Mouse (Mus musculus) MEL (cell line): ENCODE results near the gene Ccdc151. TPM values are rescaled to one million over a fixed set of nuclear protein-coding genes. Genes with fewer than 3 reads are reported as not detected.

Experiments
- DNase-seq: peaks from one replicate; pipeline ENCODE4 v3.0.0; 2011; ENCODE audit warnings: low read depth, low spot score
- H3K27ac ChIP-seq: 2 replicates; pipeline ENCODE4 v1.5.1; 2012; ENCODE audit warnings: low read depth, mild to moderate bottlenecking, control low read depth, low read length, moderate library complexity; ENCODE audit not compliant: control insufficient read depth
- H3K27me3 ChIP-seq, 2 experiments: fragments of 150-350 bp in 1 of 2; sonication (generic) in 1 of 2; 2 replicates each; pipeline ENCODE4 v1.6.1; 2012; ENCODE audit warnings: low read length in 2 of 2, mild to moderate bottlenecking in 2 of 2, improper control_type of control experiment in 1 of 2, moderate library complexity in 1 of 2; ENCODE audit not compliant: insufficient read depth in 2 of 2, control insufficient read depth in 1 of 2
- H3K36me3 ChIP-seq, 2 experiments: 2 replicates each; pipeline ENCODE4 v1.6.1; 2012 to 2014; ENCODE audit warnings: low read length in 2 of 2, improper control_type of control experiment in 1 of 2, inconsistent platforms in 1 of 2, mild to moderate bottlenecking in 1 of 2; ENCODE audit not compliant: insufficient read depth in 2 of 2, control insufficient read depth in 1 of 2
- H3K4me1 ChIP-seq, 2 experiments: fragments of 150-350 bp in 1 of 2; sonication (generic) in 1 of 2; 2 replicates each; pipeline ENCODE4 v1.6.1; 2012; ENCODE audit warnings: low read length in 2 of 2, improper control_type of control experiment in 1 of 2, mild to moderate bottlenecking in 1 of 2; ENCODE audit not compliant: insufficient read depth in 2 of 2, control insufficient read depth in 1 of 2
- H3K4me3 ChIP-seq, 2 experiments: fragments of 150-350 bp in 1 of 2; sonication (generic) in 1 of 2; 2 replicates each; pipeline ENCODE4 v1.5.1; 2012; ENCODE audit warnings: low read depth in 2 of 2, low read length in 2 of 2, mild to moderate bottlenecking in 2 of 2, moderate library complexity in 2 of 2, control low read depth in 1 of 2, improper control_type of control experiment in 1 of 2; ENCODE audit not compliant: control insufficient read depth in 1 of 2, insufficient read depth in 1 of 2
- H3K79me2 ChIP-seq: 2 replicates; pipeline ENCODE4 v1.6.1; 2012; ENCODE audit warnings: mild to moderate bottlenecking, low read length, moderate library complexity; ENCODE audit not compliant: control insufficient read depth, poor library complexity, insufficient read depth
- H3K9ac ChIP-seq: 2 replicates; pipeline ENCODE4 v1.6.1; 2012; ENCODE audit warnings: low read depth, mild to moderate bottlenecking, control low read depth, low read length, moderate library complexity; ENCODE audit not compliant: control insufficient read depth, poor library complexity, severe bottlenecking
- H3K9me3 ChIP-seq: fragments of 150-350 bp; sonication (generic); replicated peaks from 2 replicates; pipeline ENCODE4 v1.6.1; 2012; ENCODE audit warnings: mild to moderate bottlenecking, low read length, improper control_type of control experiment, moderate library complexity; ENCODE audit not compliant: insufficient read depth
- BHLHE40 ChIP-seq: IDR thresholded peaks from 2 replicates; pipeline ENCODE4 v1.6.1; 2012; ENCODE audit warnings: low read depth, mild to moderate bottlenecking, inconsistent platforms, low read length, improper control_type of control experiment, borderline replicate concordance
- CHD1 ChIP-seq: IDR thresholded peaks from 2 replicates; pipeline ENCODE4 v1.6.1; 2012; ENCODE audit warnings: low read depth, mild to moderate bottlenecking, inconsistent platforms, low read length, improper control_type of control experiment
- CTCF ChIP-seq, 3 experiments: IDR thresholded peaks in 2 of 3; conservative IDR thresholded peaks in 1 of 3; 2 replicates each; pipeline ENCODE4 v1.5.1; 2011 to 2012; ENCODE audit warnings: low read length in 3 of 3, low read depth in 2 of 3, mild to moderate bottlenecking in 2 of 3, improper control_type of control experiment in 1 of 3, inconsistent platforms in 1 of 3, mixed read lengths in 1 of 3, moderate library complexity in 1 of 3; ENCODE audit not compliant: control insufficient read depth in 1 of 3, insufficient read depth in 1 of 3, poor library complexity in 1 of 3, severe bottlenecking in 1 of 3
- E2F4 ChIP-seq: IDR thresholded peaks from 2 replicates; pipeline ENCODE4 v1.6.1; 2011; ENCODE audit warnings: low read depth, low read length, improper control_type of control experiment, borderline replicate concordance
- EP300 ChIP-seq, 2 experiments: IDR thresholded peaks; 2 replicates each; pipeline ENCODE4 v1.6.1; 2011; ENCODE audit warnings: improper control_type of control experiment in 2 of 2, low read length in 2 of 2, low read depth in 1 of 2, mild to moderate bottlenecking in 1 of 2
- GABPA ChIP-seq: IDR thresholded peaks from 2 replicates; pipeline ENCODE4 v1.6.1; 2012; ENCODE audit warnings: low read depth, mild to moderate bottlenecking, inconsistent platforms, low read length, improper control_type of control experiment, moderate library complexity
- HCFC1 ChIP-seq: IDR thresholded peaks from 2 replicates; pipeline ENCODE4 v1.6.1; 2012; ENCODE audit warnings: low read depth, mild to moderate bottlenecking, inconsistent platforms, low read length, improper control_type of control experiment, moderate library complexity
- JUND ChIP-seq: IDR thresholded peaks from 2 replicates; pipeline ENCODE4 v1.6.1; 2011; ENCODE audit warnings: low read depth, mild to moderate bottlenecking, improper control_type of control experiment, low read length
- KAT2A ChIP-seq: conservative IDR thresholded peaks from 2 replicates; pipeline ENCODE4 v1.6.1; 2012; ENCODE audit warnings: low read depth, low read length, improper control_type of control experiment, inconsistent platforms
- MAFK ChIP-seq: IDR thresholded peaks from 2 replicates; pipeline ENCODE4 v1.6.1; 2011; ENCODE audit warnings: low read depth, mild to moderate bottlenecking, low read length, improper control_type of control experiment, borderline replicate concordance
- MAX ChIP-seq: IDR thresholded peaks from 2 replicates; pipeline ENCODE4 v1.6.1; 2011; ENCODE audit warnings: low read length, improper control_type of control experiment
- MEF2A ChIP-seq: IDR thresholded peaks from 2 replicates; pipeline ENCODE4 v1.6.1; 2014; ENCODE audit warnings: low read depth, mild to moderate bottlenecking, inconsistent platforms, low read length, improper control_type of control experiment; ENCODE audit not compliant: poor library complexity, insufficient replicate concordance, severe bottlenecking; ENCODE audit errors: extremely low read depth
- MXI1 ChIP-seq: IDR thresholded peaks from 2 replicates; pipeline ENCODE4 v1.6.1; 2011; ENCODE audit warnings: mild to moderate bottlenecking, low read depth, low read length, improper control_type of control experiment
- MYB ChIP-seq: IDR thresholded peaks from 2 replicates; pipeline ENCODE4 v1.6.1; 2011; ENCODE audit warnings: mild to moderate bottlenecking, low read depth, low read length, improper control_type of control experiment
- MYC ChIP-seq: IDR thresholded peaks from 2 replicates; pipeline ENCODE4 v1.6.1; 2011; ENCODE audit warnings: low read depth, mild to moderate bottlenecking, low read length, improper control_type of control experiment, moderate library complexity
- NRF1 ChIP-seq: IDR thresholded peaks from 2 replicates; pipeline ENCODE4 v1.6.1; 2014; ENCODE audit warnings: low read depth, mild to moderate bottlenecking, inconsistent platforms, low read length, improper control_type of control experiment, moderate library complexity; ENCODE audit not compliant: poor library complexity, insufficient read depth, severe bottlenecking
- POLR2A ChIP-seq, 2 experiments: IDR thresholded peaks; 2 replicates each; pipeline ENCODE4 v1.6.1; 2011 to 2012; ENCODE audit warnings: low read length in 2 of 2, mild to moderate bottlenecking in 2 of 2, control low read depth in 1 of 2, improper control_type of control experiment in 1 of 2, low read depth in 1 of 2, moderate library complexity in 1 of 2; ENCODE audit not compliant: control insufficient read depth in 1 of 2, insufficient read depth in 1 of 2, poor library complexity in 1 of 2
- POLR2AphosphoS2 ChIP-seq: IDR thresholded peaks from 2 replicates; pipeline ENCODE4 v1.6.1; 2011; ENCODE audit warnings: low read length, improper control_type of control experiment
- RAD21 ChIP-seq: IDR thresholded peaks from 2 replicates; pipeline ENCODE4 v1.6.1; 2011; ENCODE audit warnings: mild to moderate bottlenecking, low read depth, low read length, improper control_type of control experiment
- RCOR1 ChIP-seq: IDR thresholded peaks from 2 replicates; pipeline ENCODE4 v1.6.1; 2012; ENCODE audit warnings: low read depth, mild to moderate bottlenecking, inconsistent platforms, low read length, improper control_type of control experiment
- SMC3 ChIP-seq: IDR thresholded peaks from 2 replicates; pipeline ENCODE4 v1.6.1; 2011; ENCODE audit warnings: low read depth, low read length, improper control_type of control experiment
- TBP ChIP-seq: IDR thresholded peaks from 2 replicates; pipeline ENCODE4 v1.8.0; 2011; ENCODE audit warnings: low read depth, low read length, improper control_type of control experiment
- UBTF ChIP-seq: IDR thresholded peaks from 2 replicates; pipeline ENCODE4 v1.6.1; 2012; ENCODE audit warnings: low read depth, mild to moderate bottlenecking, inconsistent platforms, low read length, improper control_type of control experiment, moderate library complexity, borderline replicate concordance; ENCODE audit not compliant: insufficient read depth
- USF1 ChIP-seq: IDR thresholded peaks from 2 replicates; pipeline ENCODE4 v1.6.1; 2014; ENCODE audit warnings: low read depth, mild to moderate bottlenecking, inconsistent platforms, low read length, improper control_type of control experiment, moderate library complexity
- USF2 ChIP-seq, 2 experiments: IDR thresholded peaks; 2 replicates each; pipeline ENCODE4 v1.6.1; 2011 to 2012; ENCODE audit warnings: improper control_type of control experiment in 2 of 2, low read length in 2 of 2, borderline replicate concordance in 1 of 2, inconsistent platforms in 1 of 2, low read depth in 1 of 2, mild to moderate bottlenecking in 1 of 2; ENCODE audit not compliant: insufficient read depth in 1 of 2
- polyA plus RNA-seq, 2 experiments: library from polyadenylated mRNA; stranded (reverse) in 1 of 2; unstranded in 1 of 2; fragments of >175 nt in 1 of 2; fragments of >200 nt in 1 of 2; gene quantifications; 2 replicates each; pipeline versions ENCODE4 v1.2.1 to v1.2.4; 2012; ENCODE audit warnings: low replicate concordance in 2 of 2, low read depth in 1 of 2; ENCODE audit not compliant: insufficient read length in 2 of 2, insufficient read depth in 1 of 2, missing spikeins in 1 of 2
- total RNA-seq: library from RNA; depleted of rRNA; stranded (reverse); fragments of 300-350 nt; gene quantifications from 2 replicates; pipeline ENCODE4 v1.2.3, GENCODE M21; 2012

Ccdc151 gene
- total and polyA plus RNA-seq, 3 experiments = 0.19 to 0.99 TPM; not detected in 1

- no peaks in the 10 kb centered on the region for H3K9me3 ChIP-seq
- no peak overlapping the region for H3K9ac ChIP-seq
- no peak for TF ChIP-seq NRF1
- TF ChIP-seq JUND = no peak
- TF ChIP-seq USF2 (IDR thresholded peaks at IDR 0.05; ENCODE audit: borderline replicate concordance in 1 of 2, insufficient read depth in 1 of 2, low read depth in 1 of 2, low read length in 2 of 2) = no peak
- no peak for TF ChIP-seq GABPA
- TF ChIP-seq E2F4 = no peak
- no peak for TF ChIP-seq USF1
- no peak for TF ChIP-seq RCOR1
- no peak for TF ChIP-seq MXI1
- no peak for TF ChIP-seq HCFC1
- no peak for TF ChIP-seq MAX
- TF ChIP-seq CHD1 = no peak
- TF ChIP-seq EP300 (IDR thresholded peaks at IDR 0.05; ENCODE audit: low read depth in 1 of 2, low read length in 2 of 2) = no peak
- TF ChIP-seq MEF2A = no peak
- TF ChIP-seq RAD21 = no peak
- no peak for TF ChIP-seq UBTF
- no peak for TF ChIP-seq MYB
- peaks cover 0 to 1% of the 10 kb centered on the region in 2 experiments; a peak in 2 of 4 replicates for H3K27me3 ChIP-seq
- no peak for DNase-seq
- no peaks in the 10 kb centered on the region for H3K36me3 ChIP-seq
- no peaks in the 10 kb centered on the region for H3K79me2 ChIP-seq
- H3K27ac ChIP-seq = no peak overlapping the region
- H3K4me3 ChIP-seq = no peak overlapping the region
- no peaks in the 10 kb centered on the region for H3K4me1 ChIP-seq
These were observed 44.9 kb upstream of the Ccdc151 start for GRCm38 (mm10) chr9:22047329-22047728.

- H3K9me3 ChIP-seq = no peaks in the 10 kb centered on the region
These were observed 39.4 kb upstream of the Ccdc151 start for GRCm38 (mm10) chr9:22041832-22042231.

More at GRCm38 (mm10) chr9:22041832-22042231, 39.4 kb upstream of the Ccdc151 start:
- Histone ChIP-seq H3K79me2 (no peaks in the 10 kb centered on the region), H3K4me1 (no peaks in the 10 kb centered on the region), H3K27me3 (peaks cover 1 to 5% of the 10 kb centered on the region in 2 experiments; a peak in 3 of 4 replicates), H3K9ac (no peak overlapping the region), H3K27ac (no peak overlapping the region), H3K36me3 (no peaks in the 10 kb centered on the region)
- TF ChIP-seq MAFK (no peak), KAT2A (no peak), POLR2AphosphoS2 (no peak), HCFC1 (no peak), SMC3 (no peak), MAX (no peak), CTCF (IDR thresholded peaks at IDR 0.05 in 2 of 3, conservative IDR thresholded peaks at IDR 0.05 in 1 of 3; ENCODE audit: control insufficient read depth in 1 of 3, insufficient read depth in 1 of 3, low read depth in 2 of 3, low read length in 3 of 3, poor library complexity in 1 of 3, severe bottlenecking in 1 of 3) (no peak), MEF2A (no peak), RCOR1 (no peak), MYC (no peak), BHLHE40 (no peak), TBP (no peak), POLR2A (IDR thresholded peaks at IDR 0.05; ENCODE audit: control insufficient read depth in 1 of 2, insufficient read depth in 1 of 2, low read depth in 1 of 2, low read length in 2 of 2, poor library complexity in 1 of 2) (no peak), USF2 (IDR thresholded peaks at IDR 0.05; ENCODE audit: borderline replicate concordance in 1 of 2, insufficient read depth in 1 of 2, low read depth in 1 of 2, low read length in 2 of 2) (no peak), JUND (no peak)
- TF ChIP-seq, all 39 proteins: peak for 0
- H3K4me3 ChIP-seq = no peak overlapping the region
- no peak for DNase-seq
